Mouse (Mus musculus): Measurements from ENCODE around the gene Egr4.

The Egr4 gene

GRCm38 (mm10) chr6:85496976-85497375, 16.4 kb downstream of the Egr4 start:
- CTCF ChIA-PET, result no interaction called here

- CTCF ChIA-PET, result no interaction called here
Observed at GRCm38 (mm10) chr6:85491606-85492005, 21.8 kb downstream of the Egr4 start.

- CTCF ChIA-PET, result no interaction called here
Observed at GRCm38 (mm10) chr6:85490252-85490651, 23.1 kb downstream of the Egr4 start.

- CTCF ChIA-PET, result no interaction called here
Observed at GRCm38 (mm10) chr6:85489717-85490116, 23.7 kb downstream of the Egr4 start.

- CTCF ChIA-PET, result no interaction called here
Observed at GRCm38 (mm10) chr6:85488510-85488909, 24.9 kb downstream of the Egr4 start.

GRCm38 (mm10) chr6:85485738-85486137, 27.7 kb downstream of the Egr4 start:
- CTCF ChIA-PET, result no interaction called here

GRCm38 (mm10) chr6:85483843-85484721, 29.3 kb downstream of the Egr4 start:
- CTCF ChIA-PET, result no interaction called here

- CTCF ChIA-PET, result no interaction called here
Observed at GRCm38 (mm10) chr6:85480685-85481084, 32.7 kb downstream of the Egr4 start.

GRCm38 (mm10) chr6:85479979-85480378, 33.4 kb downstream of the Egr4 start:
- CTCF ChIA-PET, result no interaction called here

- CTCF ChIA-PET, result no interaction called here
Observed at GRCm38 (mm10) chr6:85478416-85478815, 35.0 kb downstream of the Egr4 start.

GRCm38 (mm10) chr6:85477366-85477917, 35.9 kb downstream of the Egr4 start:
- CTCF ChIA-PET, result no interaction called here

GRCm38 (mm10) chr6:85475581-85475980, 37.8 kb downstream of the Egr4 start:
- CTCF ChIA-PET, result no interaction called here

- CTCF ChIA-PET, result no interaction called here
Observed at GRCm38 (mm10) chr6:85472542-85472941, 40.8 kb downstream of the Egr4 start.

- CTCF ChIA-PET, result no interaction called here
Observed at GRCm38 (mm10) chr6:85471962-85472361, 41.4 kb downstream of the Egr4 start.

- CTCF ChIA-PET, result no interaction called here
Observed at GRCm38 (mm10) chr6:85469660-85470430, 43.5 kb downstream of the Egr4 start.

GRCm38 (mm10) chr6:85465381-85465780, 48.0 kb downstream of the Egr4 start:
- CTCF ChIA-PET, result interaction anchor here (0.6 kb wide), 1 partner anchor 45 kb away, joined by 3 read pairs; no protein-coding TSS in a partner anchor

All from spleen, embryonic (tissue).